Mouse (Mus musculus) ES-Bruce4 (cell line): Measurements from ENCODE around the gene Mia. TPM values are rescaled to one million over a fixed set of nuclear protein-coding genes. Genes with fewer than 3 reads are reported as not detected.

Source experiments
- H3K27ac ChIP-seq: 2 replicates; pipeline ENCODE4 v1.5.1; 2012; ENCODE audit warnings: low read length, inconsistent platforms; ENCODE audit not compliant: insufficient read depth
- H3K27me3 ChIP-seq: 2 replicates; pipeline ENCODE4 v1.6.1; 2012; ENCODE audit warnings: mild to moderate bottlenecking, low read length, inconsistent platforms; ENCODE audit not compliant: control insufficient read depth, poor library complexity, insufficient read depth, severe bottlenecking
- H3K36me3 ChIP-seq: 2 replicates; pipeline ENCODE4 v1.6.1; 2012; ENCODE audit warnings: inconsistent platforms, mild to moderate bottlenecking, low read length, moderate library complexity; ENCODE audit not compliant: control insufficient read depth, poor library complexity, insufficient read depth, severe bottlenecking
- H3K4me1 ChIP-seq: one replicate; pipeline ENCODE4 v1.8.1; 2011; ENCODE audit warnings: low read length; ENCODE audit not compliant: control insufficient read depth, insufficient read depth
- H3K4me3 ChIP-seq: 2 replicates; pipeline ENCODE4 v1.5.1; 2011; ENCODE audit warnings: low read depth, mild to moderate bottlenecking, low read length
- H3K9ac ChIP-seq: 2 replicates; pipeline ENCODE4 v1.6.1; 2012; ENCODE audit warnings: low read depth, mild to moderate bottlenecking, inconsistent platforms; ENCODE audit not compliant: poor library complexity, severe bottlenecking
- H3K9me3 ChIP-seq: replicated peaks from 2 replicates; pipeline ENCODE4 v1.6.1; 2012; ENCODE audit warnings: mild to moderate bottlenecking, low read length, inconsistent platforms; ENCODE audit not compliant: control insufficient read depth, poor library complexity, insufficient read depth, severe bottlenecking
- CTCF ChIP-seq: IDR thresholded peaks from one replicate; pipeline ENCODE4 v1.8.1; 2011; ENCODE audit warnings: low read depth, low read length
- EP300 ChIP-seq: IDR thresholded peaks from 2 replicates; pipeline ENCODE4 v1.6.1; 2011; ENCODE audit warnings: low read depth, low read length; ENCODE audit not compliant: insufficient read depth
- POLR2A ChIP-seq: IDR thresholded peaks from one replicate; pipeline ENCODE4 v1.8.1; 2011; ENCODE audit warnings: low read length; ENCODE audit not compliant: insufficient read depth
- polyA plus RNA-seq: library from polyadenylated mRNA; stranded (reverse); fragments of >200 nt; gene quantifications from 2 replicates; pipeline ENCODE4 v1.2.4, GENCODE M21; 2011; ENCODE audit warnings: low read depth; ENCODE audit not compliant: missing spikeins, insufficient read depth, insufficient read length

The Mia gene
- polyA plus RNA-seq, 1 experiment, result 1.0 TPM

DNA sequence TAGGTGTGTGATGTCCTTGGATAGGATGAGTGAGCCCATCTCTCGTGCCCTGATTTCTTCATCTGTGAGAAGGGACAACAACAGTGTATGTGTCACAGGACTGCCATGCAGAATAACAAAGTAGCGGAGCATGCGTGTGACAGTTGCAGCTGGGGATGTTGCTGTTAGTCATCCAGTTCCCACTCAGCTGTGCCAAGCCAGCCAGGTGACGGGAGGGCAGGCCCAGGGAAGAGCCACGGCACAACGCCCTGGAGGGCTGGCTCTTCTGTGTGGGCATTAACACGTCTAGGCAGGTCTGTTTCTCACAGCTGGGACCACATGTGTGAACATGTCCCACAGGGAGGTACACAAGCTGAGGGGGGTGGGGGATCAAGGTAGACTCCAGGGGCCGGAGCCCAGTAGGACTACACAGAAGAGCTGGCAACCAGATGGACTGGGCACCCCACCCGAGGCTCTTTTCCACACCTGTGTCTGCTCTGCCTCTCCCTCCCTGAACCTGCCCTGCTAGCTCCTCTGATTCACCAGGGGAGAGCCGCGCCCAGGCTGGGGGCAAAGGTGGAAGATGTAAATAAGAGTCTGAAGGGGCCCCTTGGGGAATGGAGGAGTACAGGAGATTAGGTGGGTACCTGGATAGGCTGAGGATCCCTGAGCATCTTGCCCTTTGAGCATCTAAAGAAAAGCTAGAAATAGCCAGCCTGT is 44.1 kb upstream of the Mia start:
- H3K4me3 ChIP-seq, result no peak overlapping the region
- peak overlapping the region; percentile 23 for H3K27ac ChIP-seq
- H3K4me1 ChIP-seq, result peaks cover 9% of the 10 kb centered on the region

DNA sequence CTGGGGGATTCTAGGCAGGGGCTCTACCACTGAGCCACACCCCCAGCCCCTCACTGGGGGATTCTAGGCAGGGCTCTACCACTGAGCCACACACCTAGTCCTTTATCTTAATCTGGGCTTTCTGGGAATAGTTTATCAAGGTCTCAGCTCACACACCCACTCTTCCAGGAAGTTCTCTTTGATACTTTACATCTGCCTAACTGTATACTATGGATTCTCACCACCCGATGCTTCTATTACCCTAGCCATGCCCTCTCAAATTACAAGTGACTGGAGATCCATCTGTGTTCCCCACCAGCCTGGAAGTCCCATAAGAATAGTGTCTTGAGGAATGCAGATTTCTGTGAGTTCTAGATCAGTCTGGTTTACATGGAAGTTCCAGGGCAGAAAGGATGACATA is 41.6 kb upstream of the Mia start:
- no peak for TF ChIP-seq CTCF
- no peak for TF ChIP-seq POLR2A
- no peak for TF ChIP-seq EP300
- H3K4me1 ChIP-seq, result peaks cover 9% of the 10 kb centered on the region
- no peaks in the 10 kb centered on the region for H3K27me3 ChIP-seq

More for the DNA sequence above, 44.1 kb upstream of the Mia start:
- no peaks in the 10 kb centered on the region for H3K9me3 ChIP-seq
- H3K9ac ChIP-seq, result 0 out of 2 replicates have a peak overlapping the region, but pooled peaks have one; percentile 22
- no peaks in the 10 kb centered on the region for H3K27me3 ChIP-seq
- no peaks in the 10 kb centered on the region for H3K36me3 ChIP-seq
- no peak for TF ChIP-seq EP300
- TF ChIP-seq POLR2A, result no peak
- TF ChIP-seq CTCF, result no peak

GRCm38 (mm10) chr7:27221939-27222338 is 41.0 kb upstream of the Mia start:
- H3K4me1 ChIP-seq, result peaks cover 9% of the 10 kb centered on the region
- H3K4me3 ChIP-seq, result no peak overlapping the region
- TF ChIP-seq POLR2A (no peak), EP300 (no peak), CTCF (no peak)
- H3K9ac ChIP-seq, result no peak overlapping the region
- H3K9me3 ChIP-seq, result no peaks in the 10 kb centered on the region
- H3K27ac ChIP-seq, result no peak overlapping the region
- no peaks in the 10 kb centered on the region for H3K36me3 ChIP-seq
- no peaks in the 10 kb centered on the region for H3K27me3 ChIP-seq

More for the DNA sequence above, 41.6 kb upstream of the Mia start:
- no peak overlapping the region for H3K9ac ChIP-seq
- H3K4me3 ChIP-seq, result no peak overlapping the region
- no peak overlapping the region for H3K27ac ChIP-seq
- no peaks in the 10 kb centered on the region for H3K36me3 ChIP-seq
- no peaks in the 10 kb centered on the region for H3K9me3 ChIP-seq

DNA sequence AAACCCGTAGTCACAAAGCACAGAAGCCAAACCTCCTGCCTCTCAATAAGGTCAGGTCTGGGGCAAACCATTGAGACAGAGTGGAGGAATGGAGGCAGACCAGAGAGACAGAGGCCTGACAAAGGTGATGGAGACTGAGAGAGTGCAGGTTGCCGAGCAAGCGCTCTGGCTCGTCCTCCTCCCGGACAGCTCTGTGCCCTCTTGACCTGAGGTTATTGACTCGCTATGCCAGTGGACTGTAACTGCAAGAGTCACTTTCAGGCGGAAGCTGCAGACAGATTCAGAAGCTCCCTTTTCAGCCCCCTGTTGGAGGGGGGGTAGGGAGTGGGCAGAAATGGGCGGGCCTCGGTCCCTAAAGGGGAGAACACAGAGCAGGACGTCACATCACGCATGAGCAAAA is 39.0 kb upstream of the Mia start:
- H3K27ac ChIP-seq, result no peak overlapping the region
- peaks cover 6% of the 10 kb centered on the region for H3K4me1 ChIP-seq
- no peak overlapping the region for H3K9ac ChIP-seq
- no peak overlapping the region for H3K4me3 ChIP-seq
- H3K27me3 ChIP-seq, result no peaks in the 10 kb centered on the region
- TF ChIP-seq CTCF, result no peak
- TF ChIP-seq POLR2A, result no peak
- TF ChIP-seq EP300, result no peak
- 0 out of 2 replicates have a peak, but pooled peaks cover 2% of the 10 kb centered on the region for H3K36me3 ChIP-seq
- H3K9me3 ChIP-seq, result no peaks in the 10 kb centered on the region

GRCm38 (mm10) chr7:27218586-27218985 is 37.6 kb upstream of the Mia start:
- peaks cover 5% of the 10 kb centered on the region for H3K4me1 ChIP-seq
- TF ChIP-seq EP300 (no peak), POLR2A (no peak), CTCF (no peak)
- H3K27me3 ChIP-seq, result no peaks in the 10 kb centered on the region
- H3K36me3 ChIP-seq, result 0 out of 2 replicates have a peak, but pooled peaks cover 2% of the 10 kb centered on the region
- no peak overlapping the region for H3K9ac ChIP-seq
- no peak overlapping the region for H3K27ac ChIP-seq
- H3K9me3 ChIP-seq, result no peaks in the 10 kb centered on the region
- H3K4me3 ChIP-seq, result no peak overlapping the region

DNA sequence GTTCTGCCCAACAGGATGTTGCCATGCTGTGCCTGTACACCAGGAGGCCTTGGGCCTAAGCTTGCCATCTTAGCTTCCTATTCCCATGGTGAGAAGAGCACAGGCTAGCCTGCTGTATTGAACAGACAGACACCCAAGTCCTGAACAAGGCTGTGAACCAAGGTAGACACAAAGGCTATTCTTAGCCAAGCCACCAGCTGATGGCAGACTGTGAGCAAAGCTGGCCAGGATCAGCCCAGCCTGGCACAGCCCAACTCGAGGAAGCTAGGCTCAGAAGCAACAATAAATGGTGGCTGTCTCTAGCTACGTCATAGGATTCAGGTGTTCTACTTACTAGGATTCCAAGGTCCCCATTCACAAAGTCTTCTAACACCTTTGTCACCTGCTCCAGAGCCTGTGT is 31.7 kb upstream of the Mia start:
- no peak overlapping the region for H3K9ac ChIP-seq
- H3K27me3 ChIP-seq, result no peaks in the 10 kb centered on the region
- H3K9me3 ChIP-seq, result no peaks in the 10 kb centered on the region
- H3K4me1 ChIP-seq, result no peaks in the 10 kb centered on the region
- H3K27ac ChIP-seq, result no peak overlapping the region
- peaks cover 6% of the 10 kb centered on the region; the same call in 1 of the 2 replicates for H3K36me3 ChIP-seq
- TF ChIP-seq EP300, result no peak
- TF ChIP-seq POLR2A, result no peak
- TF ChIP-seq CTCF, result no peak
- no peak overlapping the region for H3K4me3 ChIP-seq
